Mouse (Mus musculus) hindbrain, embryonic 16.5 days (tissue): Measurements from ENCODE around the gene Apobec3. TPM values are rescaled to one million over a fixed set of nuclear protein-coding genes. Genes with fewer than 3 reads are reported as not detected.

Experiments
- ATAC-seq: fragments of 200-750 bp; cut with Nextera tagmentation; 2 replicates; pipeline ENCODE4 v1.8.0; 2017; ENCODE audit warnings: moderate TSS enrichment, moderate library complexity
- H3K27ac ChIP-seq: fragments of 300-500 bp; sonication (generic); 2 replicates; pipeline ENCODE4 v1.5.1; 2014; ENCODE audit warnings: low read depth, mild to moderate bottlenecking, control low read depth, low read length, moderate library complexity
- H3K27me3 ChIP-seq: fragments of 300-500 bp; sonication (generic); replicated peaks from 2 replicates; pipeline ENCODE4 v1.6.1; 2014; ENCODE audit warnings: low read length; ENCODE audit not compliant: control insufficient read depth, insufficient read depth
- H3K36me3 ChIP-seq: fragments of 300-500 bp; sonication (generic); 2 replicates; pipeline ENCODE4 v1.6.1; 2014; ENCODE audit warnings: mild to moderate bottlenecking, low read length, moderate library complexity, mixed read lengths; ENCODE audit not compliant: control insufficient read depth, insufficient read depth
- H3K4me1 ChIP-seq: fragments of 300-500 bp; sonication (generic); 2 replicates; pipeline ENCODE4 v1.6.1; 2014; ENCODE audit warnings: low read depth, low read length; ENCODE audit not compliant: control insufficient read depth, insufficient read depth
- H3K4me2 ChIP-seq: fragments of 300-500 bp; sonication (generic); 2 replicates; pipeline ENCODE4 v1.6.1; 2014; ENCODE audit warnings: mild to moderate bottlenecking, low read length, control low read depth, moderate library complexity
- H3K4me3 ChIP-seq: fragments of 300-500 bp; sonication (generic); 2 replicates; pipeline ENCODE4 v1.5.1; 2014; ENCODE audit warnings: mild to moderate bottlenecking, low read length, control low read depth, moderate library complexity
- H3K9ac ChIP-seq: fragments of 300-500 bp; sonication (generic); 2 replicates; pipeline ENCODE4 v1.6.1; 2014; ENCODE audit warnings: low read depth, mild to moderate bottlenecking, control low read depth, low read length, moderate library complexity
- H3K9me3 ChIP-seq: fragments of 300-500 bp; sonication (generic); 2 replicates; pipeline ENCODE4 v1.6.1; 2014; ENCODE audit warnings: mild to moderate bottlenecking, low read length, moderate library complexity; ENCODE audit not compliant: control insufficient read depth
- WGBS: fragments of 180-500 bp; shearing (Covaris S2); extraction: QIAGEN DNeasy Blood & Tissue Kit; methylation state at CpG from one replicate; pipeline ENCODE4 v1.1.7; 2014; 5-methylcytosine and 5-hydroxymethylcytosine counted together
- polyA plus RNA-seq: library from polyadenylated mRNA; unstranded; fragments of >200 nt; fragmentation: Nextera tagmentation; extraction: Ambion mirVana; gene quantifications from 2 replicates; pipeline ENCODE4 v1.2.1, GENCODE M21; 2015

Apobec3 gene
- 4.5 and 5.1 TPM in 2 replicates for polyA plus RNA-seq

- H3K4me1 ChIP-seq = peaks cover 5% of the 10 kb centered on the region
- ATAC-seq = peak; percentile 20; the same call in 1 of the 2 replicates
- WGBS = 2% methylated on average over 20 of the region's 20 CpGs
- peak within 1 kb of the TSS; percentile 37 for H3K4me3 ChIP-seq
- H3K27ac ChIP-seq = no peak within 1 kb of the TSS
- peak within 1 kb of the TSS; percentile 61 for H3K4me2 ChIP-seq
- peak within 1 kb of the TSS; percentile 60 for H3K9ac ChIP-seq
- no peaks in the 10 kb centered on the region for H3K36me3 ChIP-seq
- H3K27me3 ChIP-seq = peaks cover 2% of the 10 kb centered on the region; the same call in 1 of the 2 replicates
- no peaks in the 10 kb centered on the region for H3K9me3 ChIP-seq
Observed at GRCm38 (mm10) chr15:79891436-79892212, at the start of gene Apobec3. Gene Apobec3 (plus strand): TSS chr15:79891659.

- Histone ChIP-seq H3K4me3 (no peak overlapping the region), H3K27ac (no peak overlapping the region), H3K9me3 (no peaks in the 10 kb centered on the region), H3K4me2 (no peak overlapping the region), H3K36me3 (no peaks in the 10 kb centered on the region), H3K4me1 (peaks cover 5% of the 10 kb centered on the region), H3K27me3 (no peaks in the 10 kb centered on the region), H3K9ac (no peak overlapping the region)
- no peak for ATAC-seq
- 85% methylated on average over 3 of the region's 3 CpGs for WGBS
Observed at GRCm38 (mm10) chr15:79842985-79843384, 48.5 kb upstream of the Apobec3 start.

GRCm38 (mm10) chr15:79845986-79846385 is 45.5 kb upstream of the Apobec3 start:
- Histone ChIP-seq H3K4me1 (peaks cover 5% of the 10 kb centered on the region), H3K9me3 (no peaks in the 10 kb centered on the region; the same call in 1 of the 2 replicates), H3K4me2 (no peak overlapping the region), H3K27me3 (no peaks in the 10 kb centered on the region), H3K4me3 (no peak overlapping the region), H3K9ac (no peak overlapping the region), H3K36me3 (no peaks in the 10 kb centered on the region), H3K27ac (no peak overlapping the region)
- no peak for ATAC-seq
- 46% methylated on average over 4 of the region's 4 CpGs for WGBS

- Histone ChIP-seq H3K4me2 (no peak overlapping the region), H3K9me3 (no peaks in the 10 kb centered on the region; the same call in 1 of the 2 replicates), H3K27me3 (no peaks in the 10 kb centered on the region), H3K27ac (peak overlapping the region; percentile 17; the same call in 1 of the 2 replicates), H3K4me3 (no peak overlapping the region), H3K36me3 (no peaks in the 10 kb centered on the region), H3K4me1 (peaks cover 5% of the 10 kb centered on the region), H3K9ac (no peak overlapping the region; the same call in 1 of the 2 replicates)
- WGBS = 21% methylated on average over 5 of the region's 5 CpGs
- peak; percentile 54; the same call in 1 of the 2 replicates for ATAC-seq
Observed at GRCm38 (mm10) chr15:79847100-79847499, 44.4 kb upstream of the Apobec3 start.

- 96% methylated on average over 2 of the region's 2 CpGs for WGBS
Observed at GRCm38 (mm10) chr15:79850143-79850542, 41.3 kb upstream of the Apobec3 start.

GRCm38 (mm10) chr15:79858979-79859378 is 32.5 kb upstream of the Apobec3 start:
- H3K4me3 ChIP-seq = no peak overlapping the region
- H3K9me3 ChIP-seq = no peaks in the 10 kb centered on the region
- H3K36me3 ChIP-seq = no peaks in the 10 kb centered on the region
- H3K9ac ChIP-seq = no peak overlapping the region
- 88% methylated on average over 5 of the region's 5 CpGs for WGBS
- no peak overlapping the region for H3K4me2 ChIP-seq
- H3K27me3 ChIP-seq = no peaks in the 10 kb centered on the region
- H3K27ac ChIP-seq = no peak overlapping the region
- no peaks in the 10 kb centered on the region for H3K4me1 ChIP-seq
- ATAC-seq = no peak

More at GRCm38 (mm10) chr15:79850143-79850542, 41.3 kb upstream of the Apobec3 start:
- Histone ChIP-seq H3K27ac (no peak overlapping the region), H3K27me3 (no peaks in the 10 kb centered on the region), H3K4me1 (peaks cover 5% of the 10 kb centered on the region), H3K4me2 (no peak overlapping the region), H3K36me3 (no peaks in the 10 kb centered on the region), H3K9me3 (no peaks in the 10 kb centered on the region; the same call in 1 of the 2 replicates), H3K4me3 (no peak overlapping the region), H3K9ac (no peak overlapping the region)
- ATAC-seq = no peak

- Histone ChIP-seq H3K9me3 (no peaks in the 10 kb centered on the region), H3K27me3 (no peaks in the 10 kb centered on the region), H3K4me1 (no peaks in the 10 kb centered on the region), H3K4me2 (no peak overlapping the region), H3K36me3 (no peaks in the 10 kb centered on the region), H3K9ac (no peak overlapping the region), H3K4me3 (no peak overlapping the region), H3K27ac (no peak overlapping the region)
- 88% methylated on average over 9 of the region's 9 CpGs for WGBS
- ATAC-seq = no peak
Observed at GRCm38 (mm10) chr15:79859821-79860220, 31.6 kb upstream of the Apobec3 start.

- no peaks in the 10 kb centered on the region for H3K4me1 ChIP-seq
- 95% methylated on average over 3 of the region's 3 CpGs for WGBS
- no peaks in the 10 kb centered on the region for H3K9me3 ChIP-seq
- H3K4me2 ChIP-seq = no peak overlapping the region
- H3K27me3 ChIP-seq = no peaks in the 10 kb centered on the region
- ATAC-seq = no peak
- no peak overlapping the region for H3K9ac ChIP-seq
- H3K27ac ChIP-seq = no peak overlapping the region
- H3K4me3 ChIP-seq = no peak overlapping the region
- H3K36me3 ChIP-seq = no peaks in the 10 kb centered on the region
Observed at GRCm38 (mm10) chr15:79867260-79868002, 24.0 kb upstream of the Apobec3 start.

GRCm38 (mm10) chr15:79873545-79873944 is 17.9 kb upstream of the Apobec3 start:
- Histone ChIP-seq H3K4me1 (no peaks in the 10 kb centered on the region), H3K4me2 (no peak overlapping the region), H3K36me3 (no peaks in the 10 kb centered on the region), H3K27me3 (no peaks in the 10 kb centered on the region), H3K9ac (no peak overlapping the region), H3K9me3 (no peaks in the 10 kb centered on the region), H3K4me3 (no peak overlapping the region), H3K27ac (no peak overlapping the region)
- ATAC-seq = no peak
- WGBS = 90% methylated on average over 8 of the region's 8 CpGs
